Mouse (Mus musculus): ENCODE measurements at regions not wholly inside any gene's neighbourhood (a gene's known extent, or its start where the extent isn't known, plus 50 kb on each side); places are given as distances from the start of the nearest gene placed in this dataset.

GRCm38 (mm10) chr9:101611481-101611880 is 250.2 kb upstream of the 9630041A04Rik start:
- 76% methylated on average over 3 of the region's 3 CpGs for WGBS
- DNase-seq: peak in 1 of 2 experiments; percentile 31
- no peaks in the 10 kb centered on the region for H3K27me3 ChIP-seq (ENCODE audit: control insufficient read depth, insufficient read depth, low read length)
- TF ChIP-seq POLR2A (IDR thresholded peaks at IDR 0.05; ENCODE audit: borderline replicate concordance, insufficient read depth, low read length) (no peak), CTCF (IDR thresholded peaks at IDR 0.05; ENCODE audit: borderline replicate concordance, insufficient read depth, low read depth, low read length) (peak; percentile 33; the same call in 1 of the 2 replicates)
- peaks cover 45% of the 10 kb centered on the region for H3K4me1 ChIP-seq (ENCODE audit: control insufficient read depth, insufficient read depth, low read length)
- no peak overlapping the region for H3K4me3 ChIP-seq (replicated peaks; ENCODE audit: insufficient read depth, low read depth, low read length)
- no peak overlapping the region for H3K27ac ChIP-seq (ENCODE audit: insufficient read depth, low read length)

- Histone ChIP-seq H3K4me3 (replicated peaks; ENCODE audit: insufficient read depth, low read depth, low read length) (no peak overlapping the region), H3K4me1 (ENCODE audit: control insufficient read depth, insufficient read depth, low read length) (peaks cover 45% of the 10 kb centered on the region), H3K27me3 (ENCODE audit: control insufficient read depth, insufficient read depth, low read length) (no peaks in the 10 kb centered on the region), H3K27ac (ENCODE audit: insufficient read depth, low read length) (no peak overlapping the region)
- TF ChIP-seq POLR2A (IDR thresholded peaks at IDR 0.05; ENCODE audit: borderline replicate concordance, insufficient read depth, low read length) (no peak), CTCF (IDR thresholded peaks at IDR 0.05; ENCODE audit: borderline replicate concordance, insufficient read depth, low read depth, low read length) (no peak)
- 51% methylated on average over 8 of the region's 8 CpGs for WGBS
- no peak for DNase-seq
Observed at GRCm38 (mm10) chr9:101610806-101611443, 250.7 kb upstream of the 9630041A04Rik start.

GRCm38 (mm10) chr9:101610338-101610737 is 251.3 kb upstream of the 9630041A04Rik start:
- peak; percentile 89 to 96 for DNase-seq
- WGBS: 15% methylated on average over 4 of the region's 4 CpGs
- Histone ChIP-seq H3K27me3 (ENCODE audit: control insufficient read depth, insufficient read depth, low read length) (no peaks in the 10 kb centered on the region), H3K27ac (ENCODE audit: insufficient read depth, low read length) (no peak overlapping the region), H3K4me1 (ENCODE audit: control insufficient read depth, insufficient read depth, low read length) (peaks cover 42% of the 10 kb centered on the region), H3K4me3 (replicated peaks; ENCODE audit: insufficient read depth, low read depth, low read length) (no peak overlapping the region)
- no peak for TF ChIP-seq CTCF (IDR thresholded peaks at IDR 0.05; ENCODE audit: borderline replicate concordance, insufficient read depth, low read depth, low read length)
- TF ChIP-seq POLR2A (IDR thresholded peaks at IDR 0.05; ENCODE audit: borderline replicate concordance, insufficient read depth, low read length): no peak

GRCm38 (mm10) chr9:101602799-101603198 is 258.8 kb upstream of the 9630041A04Rik start:
- WGBS: 52% methylated on average over 6 of the region's 6 CpGs
- TF ChIP-seq CTCF (IDR thresholded peaks at IDR 0.05; ENCODE audit: borderline replicate concordance, insufficient read depth, low read depth, low read length): no peak
- TF ChIP-seq POLR2A (IDR thresholded peaks at IDR 0.05; ENCODE audit: borderline replicate concordance, insufficient read depth, low read length): no peak
- Histone ChIP-seq H3K27ac (ENCODE audit: insufficient read depth, low read length) (no peak overlapping the region), H3K4me3 (replicated peaks; ENCODE audit: insufficient read depth, low read depth, low read length) (no peak overlapping the region), H3K4me1 (ENCODE audit: control insufficient read depth, insufficient read depth, low read length) (peaks cover 8% of the 10 kb centered on the region), H3K27me3 (ENCODE audit: control insufficient read depth, insufficient read depth, low read length) (no peaks in the 10 kb centered on the region; the same call in 1 of the 2 replicates)
- peak; percentile 26 to 44 for DNase-seq

GRCm38 (mm10) chr9:101596898-101597297 is 264.7 kb upstream of the 9630041A04Rik start:
- no peak for TF ChIP-seq CTCF (IDR thresholded peaks at IDR 0.05; ENCODE audit: borderline replicate concordance, insufficient read depth, low read depth, low read length)

GRCm38 (mm10) chr9:101595101-101595650 is 266.5 kb upstream of the 9630041A04Rik start:
- Histone ChIP-seq H3K27ac (ENCODE audit: insufficient read depth, low read length) (no peak overlapping the region), H3K4me3 (replicated peaks; ENCODE audit: insufficient read depth, low read depth, low read length) (no peak overlapping the region), H3K27me3 (ENCODE audit: control insufficient read depth, insufficient read depth, low read length) (no peaks in the 10 kb centered on the region), H3K4me1 (ENCODE audit: control insufficient read depth, insufficient read depth, low read length) (no peaks in the 10 kb centered on the region)
- no peak for TF ChIP-seq POLR2A (IDR thresholded peaks at IDR 0.05; ENCODE audit: borderline replicate concordance, insufficient read depth, low read length)
- TF ChIP-seq CTCF (IDR thresholded peaks at IDR 0.05; ENCODE audit: borderline replicate concordance, insufficient read depth, low read depth, low read length): no peak
- DNase-seq: no peak
- WGBS: 90% methylated on average over 14 of the region's 14 CpGs

More at GRCm38 (mm10) chr9:101596898-101597297, 264.7 kb upstream of the 9630041A04Rik start:
- H3K4me3 ChIP-seq (replicated peaks; ENCODE audit: insufficient read depth, low read depth, low read length): no peak overlapping the region
- no peaks in the 10 kb centered on the region for H3K4me1 ChIP-seq (ENCODE audit: control insufficient read depth, insufficient read depth, low read length)
- H3K27ac ChIP-seq (ENCODE audit: insufficient read depth, low read length): no peak overlapping the region
- DNase-seq: no peak
- H3K27me3 ChIP-seq (ENCODE audit: control insufficient read depth, insufficient read depth, low read length): no peaks in the 10 kb centered on the region; the same call in 1 of the 2 replicates
- WGBS: 92% methylated on average over 3 of the region's 3 CpGs

- no peaks in the 10 kb centered on the region for H3K4me1 ChIP-seq (ENCODE audit: control insufficient read depth, insufficient read depth, low read length)
- DNase-seq: no peak
- TF ChIP-seq CTCF (IDR thresholded peaks at IDR 0.05; ENCODE audit: borderline replicate concordance, insufficient read depth, low read depth, low read length) (no peak), POLR2A (IDR thresholded peaks at IDR 0.05; ENCODE audit: borderline replicate concordance, insufficient read depth, low read length) (no peak)
- no peaks in the 10 kb centered on the region for H3K27me3 ChIP-seq (ENCODE audit: control insufficient read depth, insufficient read depth, low read length)
- 94% methylated on average over 8 of the region's 8 CpGs for WGBS
- no peak overlapping the region for H3K27ac ChIP-seq (ENCODE audit: insufficient read depth, low read length)
- no peak overlapping the region for H3K4me3 ChIP-seq (replicated peaks; ENCODE audit: insufficient read depth, low read depth, low read length)
Observed at GRCm38 (mm10) chr9:101592621-101593020, 269.0 kb upstream of the 9630041A04Rik start.

- Histone ChIP-seq H3K27me3 (ENCODE audit: control insufficient read depth, insufficient read depth, low read length) (no peaks in the 10 kb centered on the region), H3K4me1 (ENCODE audit: control insufficient read depth, insufficient read depth, low read length) (no peaks in the 10 kb centered on the region), H3K27ac (ENCODE audit: insufficient read depth, low read length) (no peak overlapping the region), H3K4me3 (replicated peaks; ENCODE audit: insufficient read depth, low read depth, low read length) (no peak overlapping the region)
- WGBS: 39% methylated on average over 8 of the region's 8 CpGs
- TF ChIP-seq POLR2A (IDR thresholded peaks at IDR 0.05; ENCODE audit: borderline replicate concordance, insufficient read depth, low read length): no peak
- TF ChIP-seq CTCF (IDR thresholded peaks at IDR 0.05; ENCODE audit: borderline replicate concordance, insufficient read depth, low read depth, low read length): no peak
- DNase-seq: no peak
Observed at GRCm38 (mm10) chr9:101591681-101592080, 270.0 kb upstream of the 9630041A04Rik start.

All from cerebellum, adult 2 months (tissue).